Mouse (Mus musculus) liver, postnatal 0 days (tissue): ENCODE results near the gene Gstm5.

ENCODE experiments used
- CTCF ChIP-seq: sonication (generic); IDR thresholded peaks from 2 replicates; pipeline ENCODE4 v1.5.1; 2016; ENCODE audit warnings: antibody characterized with exemption, low read depth
- EP300 ChIP-seq: IDR thresholded peaks from 2 replicates; pipeline ENCODE4 v1.6.1; 2016; ENCODE audit warnings: antibody characterized with exemption, low read depth, mild to moderate bottlenecking

DNA sequence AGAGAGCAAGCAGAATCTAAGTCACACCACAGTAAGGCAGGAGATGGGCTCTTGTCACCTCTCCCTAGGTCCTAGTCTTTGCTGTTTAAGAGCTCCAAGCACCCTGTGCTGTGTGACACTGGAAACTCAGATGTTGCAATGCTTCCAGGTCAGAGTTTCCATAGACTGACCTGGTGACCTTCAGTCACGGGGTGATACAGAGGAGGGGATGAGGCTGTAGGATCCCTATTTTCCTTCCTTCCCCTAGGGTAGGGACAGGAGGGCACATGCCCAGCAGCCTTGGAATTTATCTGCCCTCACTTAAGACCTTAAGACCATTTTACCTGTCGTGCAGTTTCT, 46.0 kb upstream of the Gstm5 start:
- TF ChIP-seq CTCF: no peak
- TF ChIP-seq EP300: no peak
